Comparison of ENCODE assay signal across 29 mouse cellular contexts in the genomic region with DNA sequence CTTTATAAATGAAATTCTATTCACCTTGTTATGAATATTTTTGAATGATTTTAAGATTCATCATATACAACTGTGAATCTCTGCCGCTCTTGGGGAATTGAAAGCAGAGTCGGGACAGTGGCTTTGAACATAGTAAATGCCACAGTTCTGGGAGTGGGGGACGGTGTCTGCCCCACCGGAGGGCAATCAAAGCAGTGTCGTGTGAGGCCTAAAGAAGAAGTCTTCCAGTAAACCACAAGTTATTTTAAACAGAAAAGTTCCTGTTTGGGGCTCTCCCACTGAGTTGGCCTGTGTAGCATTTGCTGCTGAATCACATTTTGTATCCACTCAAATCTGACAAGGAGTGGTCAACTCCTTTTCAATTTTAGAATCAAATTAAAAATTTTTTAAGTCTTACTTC. TPM values are rescaled to one million over a fixed set of nuclear protein-coding genes. Genes with fewer than 3 reads are reported as not detected.
A peak's percentile ranks its signal among the peaks of the same experiment; 100 is the strongest.
DNase-seq lines count a peak whose midpoint lies in the region; ATAC-seq and TF ChIP-seq lines count a peak whose summit lies in the region.
"Had no signal": no experiment of that assay in that cellular context is flagged by ENCODE, and none has a peak within 500 bp of the region (broad histone marks: within the 10 kb centered on the region; RNA-seq: fewer than 3 reads in every experiment).

No protein-coding gene starts in this region.

- intact Hi-C loops in heart, adult 2 months (cut with DNase I), result no loop called here

- peak overlapping the region; percentile 66 for H3K4me2 ChIP-seq in CH12.LX (ENCODE audit: insufficient read depth, low read depth, poor library complexity, severe bottlenecking)
- H3K4me2 ChIP-seq: embryonic facial prominence, embryonic 13.5 days; embryonic facial prominence, embryonic 15.5 days; forebrain, embryonic 12.5 days had no signal

- WGBS in heart, adult 2 months, result 77% methylated on average over 5 of the region's 5 CpGs

- no peak overlapping the region for H3K9ac ChIP-seq in heart, adult 2 months (ENCODE audit: low read depth, low read length)
- H3K9ac ChIP-seq in CH12.LX (ENCODE audit: insufficient read depth, low read depth), result 0 out of 2 replicates have a peak overlapping the region, but pooled peaks have one; percentile 19
- H3K9ac ChIP-seq: embryonic facial prominence, embryonic 13.5 days; embryonic facial prominence, embryonic 15.5 days; forebrain, embryonic 12.5 days had no signal

- H3K27ac ChIP-seq in heart, adult 2 months, result no peak overlapping the region
- H3K27ac ChIP-seq in CH12.LX (ENCODE audit: insufficient read depth, low read depth), result no peak overlapping the region
- H3K27ac ChIP-seq: embryonic facial prominence, embryonic 13.5 days; embryonic facial prominence, embryonic 15.5 days; forebrain, embryonic 10.5 days; forebrain, embryonic 12.5 days had no signal

- dilution Hi-C loops in CH12.LX (cut with MboI; ENCODE audit: extremely low pct_ligation_motif_present, extremely low pct_unique_long_range_greater_than_20kb, low sequenced_read_pairs), result no loop called here

- H3K4me1 ChIP-seq in heart, adult 2 months (ENCODE audit: control insufficient read depth, insufficient read depth, low read length), result no peaks in the 10 kb centered on the region
- H3K4me1 ChIP-seq in CH12.LX (ENCODE audit: control insufficient read depth in 1 of 2, insufficient read depth in 2 of 2), result peaks cover 0 to 20% of the 10 kb centered on the region in 2 experiments; a peak in 2 of 4 replicates
- H3K4me1 ChIP-seq: embryonic facial prominence, embryonic 13.5 days; embryonic facial prominence, embryonic 15.5 days had no signal

- TF ChIP-seq RAD21 in CH12.LX (IDR thresholded peaks at IDR 0.05; ENCODE audit: low read depth, low read length), result no peak

- H3K4me3 ChIP-seq in heart, adult 2 months, result no peak overlapping the region
- no peak overlapping the region for H3K4me3 ChIP-seq in CH12.LX (replicated peaks in 1 of 3; ENCODE audit: low read depth in 2 of 3, low read length in 2 of 3, poor library complexity in 1 of 3)
- H3K4me3 ChIP-seq: embryonic facial prominence, embryonic 13.5 days; embryonic facial prominence, embryonic 15.5 days; erythroblast, embryonic 14.5 days; forebrain, embryonic 10.5 days; forebrain, embryonic 12.5 days had no signal

- TF ChIP-seq EP300 in heart, adult 2 months (IDR thresholded peaks at IDR 0.05; ENCODE audit: insufficient read depth, low read depth, low read length), result no peak
- TF ChIP-seq EP300 in CH12.LX (IDR thresholded peaks at IDR 0.05; ENCODE audit: low read length), result peak; percentile 71

- no peaks in the 10 kb centered on the region for H3K79me2 ChIP-seq in heart, adult 2 months (replicated peaks; ENCODE audit: control insufficient read depth, insufficient read depth, low read length)
- no peaks in the 10 kb centered on the region for H3K79me2 ChIP-seq in CH12.LX (replicated peaks; ENCODE audit: control insufficient read depth, extremely low read depth, insufficient read depth, poor library complexity, severe bottlenecking)

- TF ChIP-seq CTCF in heart, adult 2 months (IDR thresholded peaks at IDR 0.05), result no peak
- TF ChIP-seq CTCF in CH12.LX (conservative IDR thresholded peaks at IDR 0.05 in 1 of 2, IDR thresholded peaks at IDR 0.05 in 1 of 2; ENCODE audit: low read depth in 2 of 2, low read length in 2 of 2), result no peak

- no peak for TF ChIP-seq POLR2A in heart, adult 2 months (IDR thresholded peaks at IDR 0.05; ENCODE audit: insufficient read depth, low read depth, low read length)
- no peak for TF ChIP-seq POLR2A in CH12.LX (IDR thresholded peaks at IDR 0.05; ENCODE audit: low read depth, low read length)

- ATAC-seq in granulocyte monocyte progenitor cell, adult 5-6 weeks (replicated peaks; ENCODE audit: poor library complexity, severe bottlenecking), result peak; percentile 52
- ATAC-seq in megakaryocyte, adult 5-6 weeks (ENCODE audit: poor library complexity, severe bottlenecking), result peak; percentile 51; the same call in 1 of the 2 replicates
- ATAC-seq: CD4-positive, CD25-positive, alpha-beta regulatory T cell, adult 4 months; forebrain, embryonic 14.5 days; forebrain, embryonic 16.5 days had no signal

- H3K36me3 ChIP-seq in heart, adult 2 months (ENCODE audit: control insufficient read depth, insufficient read depth, low read length), result no peaks in the 10 kb centered on the region
- H3K36me3 ChIP-seq in CH12.LX (replicated peaks in 1 of 2; ENCODE audit: control insufficient read depth in 1 of 2, insufficient read depth in 1 of 2, low read length in 1 of 2), result no peaks in the 10 kb centered on the region
- H3K36me3 ChIP-seq: embryonic facial prominence, embryonic 13.5 days; embryonic facial prominence, embryonic 15.5 days; forebrain, embryonic 10.5 days; forebrain, embryonic 12.5 days had no signal

- in situ Hi-C loops in CH12.LX (cut with MboI; ENCODE audit: low pct_ligation_motif_present, low pct_unique_long_range_greater_than_20kb, low sequenced_read_pairs), result loop anchor here (25.0 kb wide), 1 partner anchor 484 kb away; no protein-coding TSS in a partner anchor

- peak; percentile 78 for DNase-seq in heart, adult 11 months
- DNase-seq in heart, adult 2 months, result no peak
- peak; percentile 50 for DNase-seq in CH12.LX (ENCODE audit: extremely low read depth)
- DNase-seq in cerebellum, adult 9-11 months, result no peak
- DNase-seq in ovary, postnatal 36 days (ENCODE audit: low spot score), result no peak
- DNase-seq in urinary bladder, postnatal 36 days (ENCODE audit: low spot score in 2 of 2), result no peak
- DNase-seq: adrenal gland, adult 2 months; adrenal gland, postnatal 10 days; adrenal gland, postnatal 25 days; B cell, adult 2 months; cerebellum, adult 11 months; cerebellum, adult 18-20 months; cerebellum, adult 8-10 months; cerebellum, postnatal 10 days; cerebellum, postnatal 25 days; embryo, embryonic 11 days had no signal

- H3K9me3 ChIP-seq in CH12.LX (replicated peaks; ENCODE audit: low read length), result no peaks in the 10 kb centered on the region
- H3K9me3 ChIP-seq: embryonic facial prominence, embryonic 13.5 days; embryonic facial prominence, embryonic 15.5 days; forebrain, embryonic 10.5 days; forebrain, embryonic 12.5 days had no signal

- H3K27me3 ChIP-seq in heart, adult 2 months (ENCODE audit: control insufficient read depth, insufficient read depth, low read length), result no peaks in the 10 kb centered on the region
- no peaks in the 10 kb centered on the region for H3K27me3 ChIP-seq in CH12.LX (replicated peaks)
- H3K27me3 ChIP-seq: embryonic facial prominence, embryonic 13.5 days; embryonic facial prominence, embryonic 15.5 days had no signal

TF ChIP-seq in CH12.LX, 34 proteins besides CTCF, POLR2A, EP300 and RAD21:
- TF ChIP-seq JUN (IDR thresholded peaks at IDR 0.05; ENCODE audit: insufficient read depth, low read depth, low read length) (no peak), CHD2 (IDR thresholded peaks at IDR 0.05; ENCODE audit: low read length) (0 out of 2 replicates have a peak, but pooled peaks have one; percentile 17), MEF2A (IDR thresholded peaks at IDR 0.05; ENCODE audit: borderline replicate concordance, low read depth, low read length) (peak; percentile 87), TCF12 (IDR thresholded peaks at IDR 0.05; ENCODE audit: low read depth, low read length) (0 out of 2 replicates have a peak, but pooled peaks have one; percentile 39), BHLHE40 (IDR thresholded peaks at IDR 0.05; ENCODE audit: low read depth, low read length) (peak; percentile 72), MAFK (IDR thresholded peaks at IDR 0.05; ENCODE audit: insufficient replicate concordance, low read length) (no peak), IRF4 (IDR thresholded peaks at IDR 0.05; ENCODE audit: low read depth, low read length) (peak; percentile 59)

RNA-seq across cellular contexts. Expression of a gene that starts 7.2 kb away (rescaled TPM):
- total RNA-seq in heart, adult 2 months (2021), result not detected
- 0.20 TPM in 1 of 2 replicates, not detected in the other for polyA plus RNA-seq in heart, adult 2 months (2012; rRNA removed)
- total RNA-seq in CH12.LX (2012; rRNA removed) (not detected in 2 replicates), CH12.LX (2014; rRNA removed) (not detected in 2 replicates)
- not detected in 2 replicates for polyA plus RNA-seq in CH12.LX (2012; ENCODE audit: insufficient read length, low read depth)
- 9.4 and 25.4 TPM in 2 replicates for total RNA-seq in granulocyte monocyte progenitor cell, adult 5-6 weeks (2014; fragmentation: Nextera tagmentation)
- 22.0 and 28.2 TPM in 2 replicates for total RNA-seq in granulocyte monocyte progenitor cell, adult 5-6 weeks (2017)
- total RNA-seq in megakaryocyte, adult 5-6 weeks (2015), result 1.9 and 5.2 TPM in 2 replicates
- total RNA-seq in megakaryocyte, adult 5-6 weeks (2017), result 3.5 and 5.5 TPM in 2 replicates
- total RNA-seq: adrenal gland, adult 2 months; adrenal gland, postnatal 10 days; adrenal gland, postnatal 25 days; adrenal gland, postnatal 4 days; ES-E14; MEL had no signal
- polyA plus RNA-seq: adrenal gland, adult 2 months; CD4-positive, CD25-positive, alpha-beta regulatory T cell, adult 4 months; erythroblast, embryonic 14.5 days had no signal

RNA-seq across cellular contexts. Expression of a gene that starts 55.5 kb away (rescaled TPM):
- not detected for total RNA-seq in heart, adult 2 months (2021)
- polyA plus RNA-seq in heart, adult 2 months (2012; rRNA removed), result not detected in 2 replicates
- not detected in 2 replicates for total RNA-seq in CH12.LX (2012; rRNA removed)
- total RNA-seq in CH12.LX (2014; rRNA removed), result not detected in 2 replicates
- polyA plus RNA-seq in CH12.LX (2012; ENCODE audit: insufficient read length, low read depth), result not detected in 2 replicates
- total RNA-seq in granulocyte monocyte progenitor cell, adult 5-6 weeks (2014; fragmentation: Nextera tagmentation), result not detected in 2 replicates
- total RNA-seq in granulocyte monocyte progenitor cell, adult 5-6 weeks (2017), result not detected in 2 replicates
- not detected in 2 replicates for total RNA-seq in megakaryocyte, adult 5-6 weeks (2015)
- total RNA-seq in megakaryocyte, adult 5-6 weeks (2017), result not detected in 2 replicates
- total RNA-seq: adrenal gland, adult 2 months; adrenal gland, postnatal 10 days; adrenal gland, postnatal 25 days; adrenal gland, postnatal 4 days; ES-E14; MEL had no signal
- polyA plus RNA-seq: CD4-positive, CD25-positive, alpha-beta regulatory T cell, adult 4 months; embryonic facial prominence, embryonic 13.5 days; embryonic facial prominence, embryonic 15.5 days; erythroblast, embryonic 14.5 days; forebrain, embryonic 10.5 days; forebrain, embryonic 12.5 days; forebrain, embryonic 14.5 days had no signal

Comparison
In these comparisons a context has a peak if more than half of its experiments do, and no peak if none do; other contexts are left out.
1. DNase-seq: peak in heart, adult 11 months (single experiment) and CH12.LX (single experiment); none in heart, adult 2 months (0 of 2), cerebellum, adult 9-11 months (single experiment), ovary, postnatal 36 days (single experiment) and urinary bladder, postnatal 36 days (0 of 2).